Mouse (Mus musculus) Patski (cell line): ENCODE results near the gene N4bp2. TPM values are rescaled to one million over a fixed set of nuclear protein-coding genes. Genes with fewer than 3 reads are reported as not detected.

Source experiments
- ATAC-seq: fragments of 100-300 bp; one replicate; pipeline ENCODE4 v1.8.0; 2021
- CTCF ChIA-PET: fragments of 350-600 bp; sonication (Branson Sonifier 250); formaldehyde crosslinking; loops from one replicate; lab custom pipeline; 2022; ENCODE audit warnings: inconsistent platforms; lab: Charles Lee
- POLR2A ChIA-PET: fragments of 350-600 bp; sonication (Branson Sonifier 250); formaldehyde crosslinking; loops from one replicate; lab custom pipeline; 2022; ENCODE audit warnings: antibody characterized with exemption, inconsistent platforms; lab: Charles Lee
- DNase-seq: peaks from one replicate; pipeline ENCODE4 v3.0.0-alpha.2; 2011; ENCODE audit warnings: low read depth, low spot score
- H3K27me3 ChIP-seq: fragments of 371-371 bp; one replicate; pipeline ENCODE4 v1.5.1; 2021
- CTCF ChIP-seq: fragments of 100-300 bp; IDR thresholded peaks from one replicate; pipeline ENCODE4 v1.5.1; 2021
- in situ Hi-C: fragments of 300-500 bp; cut with MboI; formaldehyde crosslinking; loops from 3 replicates; pipeline ENCODE4 v1.11.1; 2018; ENCODE audit warnings: low pct_unique_long_range_greater_than_20kb, mixed read lengths
- polyA plus RNA-seq: library from polyadenylated mRNA; unstranded; gene quantifications from one replicate; pipeline ENCODE4 v1.2.3, GENCODE M21; 2021

The N4bp2 gene
- polyA plus RNA-seq, 1 experiment from 2014 or later, result 9.8 TPM

- POLR2A ChIA-PET, result no interaction called here
- no peaks in the 10 kb centered on the region for H3K27me3 ChIP-seq
- no peak for DNase-seq
- ATAC-seq, result no peak
- in situ Hi-C loops, result no loop called here
- TF ChIP-seq CTCF, result no peak
- CTCF ChIA-PET, result no interaction called here
These were observed 16.2 kb downstream of the N4bp2 start for GRCm38 (mm10) chr5:65779401-65780063.

- DNase-seq (no peak), ATAC-seq (no peak)
- H3K27me3 ChIP-seq, result no peaks in the 10 kb centered on the region
- ChIA-PET CTCF (no interaction called here), POLR2A (interaction anchor here (0.8 kb wide), 1 partner anchor 73 kb away, joined by 3 read pairs; no protein-coding TSS in a partner anchor)
- in situ Hi-C loops, result no loop called here
- TF ChIP-seq CTCF, result no peak
These were observed 17.9 kb downstream of the N4bp2 start for GRCm38 (mm10) chr5:65781147-65781715.

- DNase-seq (no peak), ATAC-seq (no peak)
- ChIA-PET CTCF (no interaction called here), POLR2A (no interaction called here)
- in situ Hi-C loops, result no loop called here
- no peaks in the 10 kb centered on the region for H3K27me3 ChIP-seq
- TF ChIP-seq CTCF, result no peak
These were observed 18.7 kb downstream of the N4bp2 start for GRCm38 (mm10) chr5:65781769-65782715.

GRCm38 (mm10) chr5:65790604-65791225 is 27.4 kb downstream of the N4bp2 start:
- CTCF ChIA-PET, result no interaction called here
- ATAC-seq (no peak), DNase-seq (no peak)
- no peaks in the 10 kb centered on the region for H3K27me3 ChIP-seq
- POLR2A ChIA-PET, result no interaction called here
- in situ Hi-C loops, result no loop called here
- no peak for TF ChIP-seq CTCF

- DNase-seq (no peak), ATAC-seq (no peak)
- ChIA-PET CTCF (interaction anchor here (1.7 kb wide), 1 partner anchor 12 kb away, joined by 6 read pairs; no protein-coding TSS in a partner anchor), POLR2A (interaction anchor here (0.6 kb wide), 1 partner anchor 68 kb away, joined by 3 read pairs; no protein-coding TSS in a partner anchor)
- no peak for TF ChIP-seq CTCF
- in situ Hi-C loops, result no loop called here
- H3K27me3 ChIP-seq, result no peaks in the 10 kb centered on the region
These were observed 30.9 kb downstream of the N4bp2 start for GRCm38 (mm10) chr5:65794202-65794601.

- DNase-seq (no peak), ATAC-seq (no peak)
- no peaks in the 10 kb centered on the region for H3K27me3 ChIP-seq
- ChIA-PET CTCF (interaction anchor here (1.7 kb wide), 1 partner anchor 11 kb away, joined by 6 read pairs; no protein-coding TSS in a partner anchor), POLR2A (interaction anchor here (0.6 kb wide), 1 partner anchor 67 kb away, joined by 3 read pairs; no protein-coding TSS in a partner anchor)
- no peak for TF ChIP-seq CTCF
- in situ Hi-C loops, result no loop called here
These were observed 31.4 kb downstream of the N4bp2 start for GRCm38 (mm10) chr5:65794702-65795101.

GRCm38 (mm10) chr5:65795293-65795993 is 32.1 kb downstream of the N4bp2 start:
- DNase-seq (no peak), ATAC-seq (no peak)
- CTCF ChIA-PET, result no interaction called here
- in situ Hi-C loops, result no loop called here
- no peak for TF ChIP-seq CTCF
- POLR2A ChIA-PET, result no interaction called here
- no peaks in the 10 kb centered on the region for H3K27me3 ChIP-seq

GRCm38 (mm10) chr5:65795994-65796298 is 32.6 kb downstream of the N4bp2 start:
- CTCF ChIA-PET, result no interaction called here
- no peak for DNase-seq
- ATAC-seq, result no peak
- H3K27me3 ChIP-seq, result no peaks in the 10 kb centered on the region
- POLR2A ChIA-PET, result no interaction called here
- in situ Hi-C loops, result no loop called here
- no peak for TF ChIP-seq CTCF

GRCm38 (mm10) chr5:65823601-65824133 is 60.3 kb downstream of the N4bp2 start:
- POLR2A ChIA-PET, result no interaction called here
- peak; percentile 69 for TF ChIP-seq CTCF
- CTCF ChIA-PET, result interaction anchor here (0.7 to 6.2 kb wide), 9 partner anchors 9 to 128 kb away, joined by 3 to 40 read pairs (median 4); no protein-coding TSS in a partner anchor
- no peaks in the 10 kb centered on the region for H3K27me3 ChIP-seq
- no peak for ATAC-seq
- in situ Hi-C loops, result no loop called here
- DNase-seq, result no peak
